Mouse (Mus musculus) adrenal gland, postnatal 25 days (tissue): ENCODE measurements around the gene Endog. TPM values are rescaled to one million over a fixed set of nuclear protein-coding genes. Genes with fewer than 3 reads are reported as not detected.
"Not testable (repeated sequence)": the region's sequence is repeated elsewhere in the genome, so short reads cannot be mapped to it uniquely, and the experiment has no call there.

Experiments used
- DNase-seq: peaks from one replicate; pipeline ENCODE4 v3.0.0; 2021; ENCODE audit warnings: mixed read lengths
- long read RNA-seq: library from polyadenylated mRNA; stranded (forward); transcript quantifications from one replicate; pipeline ENCODE4 v2.0.0, GENCODE M21; 2021
- total RNA-seq: library from RNA; stranded (reverse); gene quantifications from 2 replicates; pipeline ENCODE4 v1.2.3, GENCODE M21; 2021

Gene Endog
- 29.5 and 34.8 TPM in 2 replicates for total RNA-seq
- long read RNA-seq, transcript Endog-201 (3 exons, 1,063 nt): major isoform, 66 of 69 reads
- long read RNA-seq, partial matches to known transcripts: 0 of 69 reads
- long read RNA-seq, other reads (novel, unspliced or antisense): 3 of 69 reads

DNA sequence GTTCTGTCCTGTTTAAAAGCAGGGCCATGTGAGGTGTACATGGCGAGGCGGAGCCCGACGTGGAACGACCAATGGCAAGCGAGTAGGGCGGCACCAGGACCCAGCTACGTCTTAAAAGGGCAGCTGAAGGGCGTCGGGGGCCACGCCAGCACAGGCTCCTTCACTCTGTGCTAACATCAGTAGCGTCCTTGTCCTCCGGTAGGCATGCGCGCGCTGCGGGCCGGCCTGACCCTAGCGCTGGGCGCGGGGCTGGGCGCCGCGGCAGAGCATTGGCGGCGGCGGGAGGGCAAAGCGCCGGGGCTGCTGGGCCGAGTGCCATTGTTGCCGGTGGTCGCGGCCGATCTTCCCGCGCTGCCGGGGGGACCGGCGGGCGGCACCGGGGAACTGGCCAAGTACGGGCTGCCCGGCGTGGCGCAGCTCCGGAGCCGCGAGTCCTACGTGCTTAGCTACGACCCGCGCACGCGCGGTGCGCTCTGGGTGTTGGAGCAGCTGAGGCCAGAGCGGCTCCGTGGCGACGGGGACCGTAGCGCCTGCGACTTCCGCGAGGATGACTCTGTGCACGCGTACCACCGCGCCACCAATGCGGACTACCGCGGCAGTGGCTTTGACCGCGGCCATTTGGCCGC is at the start of gene Endog:
TSS of gene Endog (plus strand) at position 123 of the 626 bp plus-strand sequence.
- DNase-seq: peak; percentile 90

DNA sequence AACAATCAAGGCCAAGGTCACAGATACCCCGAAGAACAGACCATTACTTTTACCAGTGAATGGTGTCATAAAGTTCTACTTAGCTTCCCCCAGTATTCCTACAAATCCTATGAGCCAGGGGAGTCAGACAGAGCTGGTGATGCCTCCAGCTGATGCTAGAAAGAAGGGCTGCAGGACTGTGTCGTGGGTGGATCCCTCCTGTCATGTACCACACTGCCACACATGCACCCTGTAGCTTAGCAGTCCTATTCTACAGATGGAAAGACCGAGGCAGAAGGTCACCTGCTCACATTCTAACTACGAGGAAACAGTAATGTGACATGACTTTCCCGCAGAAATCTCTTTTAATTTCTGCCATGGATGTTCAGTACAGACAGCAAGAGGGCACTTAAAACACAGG is 48.5 kb upstream of the Endog start:
- DNase-seq: no peak

DNA sequence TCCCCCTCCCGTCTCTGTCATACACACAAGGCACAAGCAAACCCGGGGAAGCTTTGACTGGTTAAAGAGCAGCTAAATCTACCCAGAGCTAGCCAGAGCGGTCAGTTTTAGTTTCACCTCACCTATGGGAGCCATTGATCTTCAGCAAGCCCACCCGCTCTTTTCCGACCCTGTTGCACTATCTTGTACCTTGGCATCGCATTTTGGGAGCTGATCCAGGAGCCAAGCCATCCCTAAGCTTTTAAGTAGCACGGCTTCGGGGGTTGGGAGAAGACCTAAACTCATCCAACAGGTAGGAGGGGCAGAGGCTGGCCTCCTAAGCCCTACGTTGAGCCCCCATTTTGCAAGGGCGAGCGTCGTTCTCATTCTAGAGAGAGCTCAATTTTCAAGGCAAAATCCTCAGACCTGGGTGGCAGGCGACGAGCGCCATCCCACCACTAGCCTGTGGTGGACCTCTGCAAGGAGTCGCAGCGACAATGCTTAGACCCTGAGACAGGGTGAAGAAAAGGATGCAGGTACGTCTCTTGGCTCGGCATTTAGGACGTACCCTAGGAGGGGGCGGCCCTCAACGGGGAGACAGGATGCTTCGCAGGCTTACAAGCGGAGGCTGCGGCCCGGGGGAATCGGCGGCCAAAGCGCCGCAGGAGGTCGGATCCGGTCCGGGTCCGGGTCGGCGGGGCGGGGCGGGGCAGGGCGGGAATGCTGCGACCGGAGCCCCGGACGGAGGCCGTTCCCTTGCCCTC is 47.4 kb upstream of the Endog start:
- no peak for DNase-seq

DNA sequence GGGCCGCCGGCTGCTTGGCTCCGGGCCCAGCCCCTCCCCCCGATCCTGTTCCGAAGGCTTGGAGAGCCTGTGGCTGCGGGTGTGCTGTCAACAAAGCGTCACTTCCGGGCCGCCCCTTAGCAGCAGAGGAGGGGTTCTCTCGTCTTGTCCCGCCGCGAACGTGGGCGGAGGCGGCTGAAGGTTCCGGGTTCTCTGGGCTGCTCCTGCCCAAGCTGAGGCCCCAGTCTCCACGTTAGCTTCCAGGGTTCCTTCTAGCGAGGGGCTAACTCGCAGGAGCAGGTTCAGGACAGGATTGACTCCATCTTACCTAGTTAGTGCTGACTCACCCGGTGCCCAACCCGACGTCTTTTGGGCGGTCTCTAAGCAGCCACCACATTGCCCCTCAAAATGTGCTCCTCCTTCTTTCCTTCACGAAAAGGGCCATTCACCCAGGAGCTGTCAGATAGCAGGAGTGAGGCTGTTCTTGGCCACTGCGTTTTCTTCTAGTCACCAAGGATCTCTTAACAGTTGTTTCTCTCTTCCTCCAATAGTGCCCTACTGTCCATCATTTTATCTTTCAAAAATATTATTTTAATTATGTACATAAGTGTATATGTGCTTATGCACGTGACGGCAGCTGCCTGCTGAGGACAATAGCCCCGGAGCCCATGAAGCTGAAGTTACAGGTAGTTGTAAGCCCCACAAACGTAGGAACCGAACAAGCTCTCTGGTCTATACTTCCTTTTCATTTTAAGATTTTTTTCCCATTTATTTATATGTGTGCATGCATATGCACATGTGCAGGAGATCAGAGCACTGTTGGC is 46.6 kb upstream of the Endog start, which contains the start of gene Zer1:
TSS of gene Zer1 (minus strand) at position 114 of the 803 bp plus-strand sequence.
- peak; percentile 99 for DNase-seq

DNA sequence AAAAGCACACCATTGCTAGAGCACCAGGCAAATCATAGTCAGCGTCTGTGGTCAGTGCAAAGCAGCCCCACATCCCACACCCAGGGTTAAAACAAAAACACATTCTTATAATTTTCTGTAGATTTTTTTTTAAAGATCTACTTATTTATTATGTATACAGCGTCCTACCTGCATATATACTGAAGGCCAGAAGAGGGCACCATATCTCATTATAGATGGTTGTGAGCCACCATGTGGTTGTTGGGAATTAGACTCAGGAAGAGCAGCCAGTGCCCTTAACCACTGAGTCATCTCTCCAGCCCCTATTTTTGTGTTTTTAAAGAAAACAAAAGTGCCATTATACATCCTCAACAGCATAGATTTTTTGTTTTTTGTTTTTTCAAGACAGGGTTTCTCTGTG is 42.5 kb upstream of the Endog start:
- no peak for DNase-seq

DNA sequence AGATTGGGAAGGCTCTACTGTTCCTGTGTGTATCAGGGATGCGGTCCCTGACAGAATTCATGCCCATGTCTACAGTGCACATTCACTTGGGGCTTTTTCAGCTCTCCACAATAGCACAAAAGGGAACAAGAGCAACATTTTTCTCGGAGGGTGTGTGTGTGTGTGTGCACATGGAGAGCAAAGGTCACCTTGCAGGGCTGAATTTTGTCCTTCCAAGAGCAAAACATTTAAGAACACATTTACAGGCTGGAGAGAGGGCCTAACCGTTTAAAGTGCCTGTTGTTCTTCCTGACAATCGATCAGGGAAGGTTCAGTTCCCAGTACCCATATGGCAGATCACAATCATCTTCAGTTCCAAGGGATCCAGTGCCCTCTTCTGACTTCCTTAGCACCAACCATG is 41.1 kb upstream of the Endog start:
- DNase-seq: no peak

DNA sequence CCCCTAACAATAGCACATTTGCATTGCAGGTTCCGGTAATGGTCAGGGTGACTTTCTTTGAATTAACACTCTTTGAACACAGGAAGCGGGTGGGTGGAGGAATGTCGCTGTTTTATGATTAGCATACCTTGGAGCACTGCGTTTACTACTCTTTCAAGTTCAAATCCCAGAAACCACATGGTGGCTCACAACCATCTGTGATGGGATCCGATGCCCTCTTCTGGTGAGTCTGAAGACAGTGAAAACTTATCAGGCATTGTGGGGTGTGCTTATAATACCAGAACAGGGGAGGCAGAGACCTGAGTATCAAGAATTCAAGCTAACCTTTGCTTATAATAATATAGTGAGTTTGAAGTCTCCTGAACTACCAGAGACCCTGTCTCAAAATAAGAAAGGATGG is 40.1 kb upstream of the Endog start:
- not testable (repeated sequence) for DNase-seq

DNA sequence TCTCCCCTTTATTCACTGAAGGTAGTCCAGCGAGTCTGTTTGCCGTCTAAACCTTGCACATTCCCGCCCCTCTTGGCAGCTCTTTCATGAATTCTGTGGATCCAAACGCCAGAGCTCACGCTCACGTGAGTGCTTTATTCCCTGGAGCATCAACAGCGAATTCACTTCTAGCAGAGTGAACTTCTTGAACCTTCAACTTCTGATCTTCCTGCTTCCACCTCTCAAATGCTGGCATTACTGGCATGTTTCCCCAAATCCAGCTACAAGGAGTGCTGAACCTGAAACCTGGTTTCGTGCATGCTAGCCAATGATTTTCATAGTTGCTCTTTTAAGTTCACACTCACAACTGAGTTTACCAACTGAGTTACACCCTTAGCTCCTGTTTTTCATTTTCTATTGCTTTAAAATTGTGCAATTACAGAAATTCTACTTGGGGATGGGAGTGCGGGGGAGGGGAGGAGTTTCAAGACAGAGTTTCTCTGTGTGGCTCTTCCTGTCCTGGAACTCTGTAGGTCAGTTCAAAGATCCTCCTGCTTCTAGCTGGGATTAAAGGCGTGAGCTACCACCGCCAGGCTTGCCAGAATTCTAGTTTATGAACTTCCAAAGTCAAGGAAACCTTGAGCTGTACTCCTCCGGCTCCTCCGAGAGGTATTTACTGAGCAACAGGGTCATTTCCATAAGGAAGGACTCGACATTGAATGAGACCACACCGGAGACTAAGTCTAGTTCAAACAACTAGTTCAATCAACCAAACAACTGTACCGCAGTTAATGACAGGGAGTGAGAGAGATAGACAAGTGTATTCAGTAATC is 38.3 kb upstream of the Endog start:
- no peak for DNase-seq

DNA sequence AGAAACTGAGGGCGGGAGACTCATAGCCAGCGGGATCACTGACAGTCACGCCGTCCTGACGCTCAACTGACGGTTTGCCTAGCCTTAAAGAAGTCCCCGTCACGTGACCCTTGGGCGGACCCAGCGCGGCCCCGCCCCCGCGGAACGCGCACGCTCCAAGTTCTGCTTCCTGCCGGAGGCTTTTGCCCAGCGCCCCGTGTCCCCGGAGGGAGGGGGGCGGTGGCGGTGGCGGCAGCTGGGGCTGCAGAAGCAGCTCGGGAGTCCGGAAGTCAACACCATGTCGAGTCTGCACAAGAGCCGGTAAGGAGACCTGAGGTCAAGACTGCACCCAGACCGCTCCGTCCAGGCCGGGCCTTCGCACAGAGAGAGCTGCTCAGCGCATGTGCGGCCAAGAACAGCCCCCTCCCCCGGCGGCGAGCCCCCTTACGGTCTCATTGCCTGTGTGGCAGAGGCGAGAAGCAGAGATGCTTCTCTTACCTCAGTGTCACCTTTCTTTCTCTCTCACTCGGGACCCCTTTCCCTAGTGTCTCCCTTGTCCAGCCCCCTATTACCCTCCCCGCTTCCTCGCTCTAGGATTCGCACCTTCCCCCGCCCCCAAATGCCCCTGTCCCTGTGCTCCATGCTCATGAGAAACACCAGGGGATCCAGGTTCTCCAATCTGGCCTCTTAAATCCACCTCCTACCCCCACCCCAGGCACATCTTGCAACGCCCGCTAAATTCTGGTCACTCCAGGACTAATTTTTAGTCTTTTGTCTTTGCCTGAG is 37.5 kb upstream of the Endog start, which contains the start of gene Tbc1d13:
TSS of gene Tbc1d13 (plus strand) at position 134 of the 765 bp plus-strand sequence.
- peak; percentile 99 for DNase-seq

DNA sequence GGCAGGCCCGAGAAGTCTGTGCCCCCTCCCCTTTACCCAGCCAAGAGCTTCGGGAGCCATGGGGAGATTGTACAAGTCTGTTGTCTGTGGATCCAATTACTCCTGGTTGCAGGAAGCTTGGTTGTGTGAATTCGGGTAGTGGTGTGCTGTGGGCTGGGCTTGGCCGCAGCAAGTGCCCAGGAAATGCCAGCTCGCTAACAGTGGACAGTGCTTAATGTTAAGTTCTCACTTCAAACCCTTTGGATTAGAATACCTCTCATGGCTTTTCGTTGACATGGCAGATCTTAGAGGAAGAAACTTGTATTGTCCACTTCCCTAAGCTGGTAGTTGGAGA is 36.9 kb upstream of the Endog start:
- no peak for DNase-seq

DNA sequence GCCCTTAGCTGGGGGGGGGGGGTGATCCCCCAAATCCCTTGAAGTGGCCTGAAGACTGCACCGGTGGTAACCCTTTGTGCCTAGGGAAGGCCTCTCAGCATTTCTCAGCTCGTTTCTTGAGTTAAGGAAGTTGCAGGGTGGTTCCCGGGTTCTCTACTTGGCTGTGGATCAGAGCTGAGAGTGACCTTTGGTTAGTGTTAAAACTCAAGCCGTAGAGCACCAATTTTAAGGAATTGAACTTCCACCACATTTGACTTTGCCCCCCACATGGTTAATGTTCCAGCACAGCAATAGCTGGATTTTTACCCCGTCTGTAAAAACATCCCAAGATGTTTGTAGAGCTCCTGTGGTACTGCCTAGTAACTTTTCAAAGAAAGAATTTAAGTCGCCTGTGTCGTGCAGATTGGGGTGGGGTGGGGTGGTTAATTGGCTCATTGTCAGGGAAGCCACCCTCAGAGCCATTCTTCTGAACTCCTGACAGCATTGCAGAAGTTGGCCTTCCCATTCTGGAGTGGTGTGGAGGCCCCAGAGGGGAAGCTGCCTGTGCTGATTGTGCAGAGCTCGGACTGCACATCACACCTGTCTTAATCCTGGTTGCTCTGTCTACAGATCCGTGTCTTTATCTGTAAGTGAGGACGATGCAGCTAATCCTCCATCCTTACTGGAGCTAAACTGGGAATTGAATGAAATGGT is 36.2 kb upstream of the Endog start:
- no peak for DNase-seq

DNA sequence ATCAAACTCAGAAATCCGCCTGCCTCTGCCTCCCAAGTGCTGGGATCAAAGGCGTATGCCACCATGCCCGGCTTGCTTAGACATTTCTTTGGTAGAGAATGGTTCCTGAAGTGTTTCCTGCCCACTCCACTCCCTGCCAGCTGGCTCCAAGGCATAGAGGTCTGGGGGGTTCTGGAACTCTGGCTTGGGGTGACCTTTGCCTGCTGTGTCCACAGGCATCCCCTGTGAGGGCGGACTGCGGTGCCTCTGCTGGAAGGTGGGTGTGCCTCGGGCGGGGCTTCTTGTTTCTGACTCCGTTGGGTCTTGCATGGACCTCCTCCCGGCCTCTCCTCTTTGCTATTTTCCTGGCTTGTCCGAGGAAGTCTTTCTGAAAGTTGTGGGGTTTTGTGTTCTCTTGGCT is 34.8 kb upstream of the Endog start:
- DNase-seq: no peak

DNA sequence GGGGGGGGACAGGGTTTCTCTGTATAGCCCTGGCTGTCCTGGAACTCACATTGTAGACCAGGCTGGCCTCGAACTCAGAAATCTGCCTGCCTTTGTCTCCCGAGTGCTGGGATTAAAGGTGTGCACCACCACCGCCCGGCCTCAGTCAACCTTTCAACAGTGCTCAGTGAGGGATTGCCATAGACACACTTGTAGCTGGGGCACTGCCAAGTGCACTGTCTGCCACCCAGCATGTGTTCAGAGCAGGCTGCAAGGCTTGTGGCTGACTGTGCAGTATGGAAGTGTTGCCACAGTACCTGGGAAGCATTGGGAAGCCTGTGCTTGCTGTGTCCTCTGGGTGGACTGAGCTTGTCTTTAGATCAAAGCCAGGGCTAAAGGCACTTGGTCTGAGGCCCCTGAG is 31.3 kb upstream of the Endog start:
- not testable (repeated sequence) for DNase-seq

DNA sequence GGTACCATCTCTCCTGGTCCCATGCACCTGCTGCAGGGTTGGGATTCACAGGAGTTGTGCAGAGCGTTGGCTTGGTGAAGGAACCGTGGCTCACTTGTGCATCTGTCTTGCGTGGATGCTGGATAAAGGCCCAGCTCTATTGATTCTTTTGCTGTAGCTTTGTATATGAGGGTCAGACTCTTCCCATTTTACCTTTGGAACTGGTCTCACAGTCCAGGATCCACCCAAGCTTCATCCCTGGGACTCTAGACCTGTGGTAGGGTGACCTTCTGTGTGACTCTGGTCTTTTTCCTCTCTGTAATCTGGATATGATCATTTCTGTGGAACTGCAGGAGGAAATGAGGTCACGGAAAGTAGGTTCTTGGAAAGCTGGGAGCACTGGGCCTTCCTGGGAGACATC is 26.9 kb upstream of the Endog start:
- no peak for DNase-seq

DNA sequence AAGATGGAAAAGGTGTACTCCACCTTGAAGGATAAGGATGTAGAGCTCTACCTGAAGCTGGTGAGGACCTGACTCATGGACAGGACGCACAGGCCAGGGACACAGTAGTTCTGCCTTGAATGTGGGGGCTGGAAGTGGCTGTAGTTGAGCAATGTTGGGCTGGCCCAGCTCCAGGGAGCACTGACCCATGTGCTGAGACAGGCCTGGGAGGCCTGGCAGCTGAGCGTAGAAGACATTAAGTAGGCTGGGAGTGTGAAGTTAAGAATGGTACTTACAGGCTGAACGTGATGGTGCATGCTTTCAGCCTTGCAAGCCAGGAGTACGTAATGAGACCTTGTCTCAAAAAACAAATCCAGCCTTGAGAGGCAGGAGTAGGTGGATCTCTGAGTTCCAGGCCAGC is 23.8 kb upstream of the Endog start:
- DNase-seq: peak; percentile 83

DNA sequence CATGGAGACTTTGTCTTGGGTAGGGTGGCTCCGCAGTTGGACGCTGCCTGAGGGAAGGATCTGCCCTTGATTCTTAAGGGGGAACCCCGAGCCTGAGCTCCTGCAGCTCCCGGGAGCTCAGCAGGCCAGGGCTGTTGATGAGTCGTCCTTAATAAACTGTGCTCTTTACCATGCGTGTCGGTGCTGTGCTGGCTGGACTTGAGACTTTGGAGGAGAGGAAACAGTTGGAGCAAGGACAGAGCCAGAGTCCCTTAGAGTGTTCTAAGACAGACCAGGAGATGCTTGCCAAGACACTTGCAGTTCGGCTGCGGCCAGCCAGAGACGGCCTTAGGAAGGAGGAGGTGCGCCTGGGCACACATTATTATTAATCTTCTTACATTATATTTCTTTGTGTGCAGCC is 19.5 kb upstream of the Endog start:
- no peak for DNase-seq

DNA sequence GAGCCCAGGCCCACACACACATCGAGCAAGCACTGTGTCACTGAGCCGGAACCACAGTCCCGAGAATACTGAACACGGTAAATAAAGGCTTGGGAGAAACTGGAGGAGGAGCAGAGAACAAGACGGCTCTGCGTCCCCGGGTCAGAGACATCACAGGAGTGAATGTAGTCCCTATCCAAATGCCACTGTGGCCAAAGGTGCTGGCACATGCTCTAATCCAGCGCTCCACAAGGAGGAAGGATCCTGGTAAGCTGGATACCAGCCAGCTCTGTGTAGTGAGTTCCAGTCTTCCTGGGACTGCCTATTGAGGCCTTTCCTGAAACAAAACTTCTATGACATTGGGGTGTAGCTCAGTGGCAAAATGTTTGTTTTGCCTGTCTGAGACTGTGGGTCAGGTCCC is 18.7 kb upstream of the Endog start:
- DNase-seq: no peak

DNA sequence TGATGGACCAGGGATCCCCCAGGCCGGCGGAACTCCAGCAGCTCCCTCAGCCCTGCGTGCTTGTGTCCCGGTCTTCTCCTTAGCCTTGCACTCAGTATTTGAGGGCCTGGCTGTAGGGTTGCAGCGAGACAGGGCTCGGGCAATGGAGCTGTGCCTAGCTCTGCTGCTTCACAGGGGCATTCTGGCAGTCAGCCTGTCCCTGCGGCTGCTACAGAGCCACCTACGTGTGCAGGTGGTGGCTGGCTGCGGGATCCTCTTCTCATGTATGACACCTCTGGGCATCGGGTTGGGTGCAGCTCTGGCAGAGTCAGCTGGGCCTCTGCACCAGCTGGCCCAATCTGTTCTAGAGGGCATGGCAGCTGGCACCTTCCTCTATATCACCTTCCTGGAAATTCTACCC is 11.4 kb upstream of the Endog start:
- not testable (repeated sequence) for DNase-seq

DNA sequence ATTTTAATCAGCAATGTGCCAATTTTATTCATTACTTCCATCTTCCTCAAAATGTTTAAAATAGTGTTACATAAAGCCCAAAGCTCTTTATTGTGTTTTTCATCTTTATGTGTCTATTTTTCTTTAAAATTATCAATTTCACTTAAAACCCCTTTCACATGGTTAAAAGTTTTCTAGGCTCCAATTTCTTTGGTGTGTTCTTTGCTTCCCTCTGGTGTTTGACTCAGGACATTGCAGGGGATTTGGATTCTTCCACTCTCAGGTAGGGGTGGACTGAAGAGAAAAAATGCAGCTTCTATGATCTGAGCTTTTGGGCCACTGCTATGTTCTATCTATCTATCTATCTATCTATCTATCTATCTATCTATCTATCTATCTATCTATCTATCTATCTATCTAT is 9.5 kb upstream of the Endog start:
- DNase-seq: no peak

DNA sequence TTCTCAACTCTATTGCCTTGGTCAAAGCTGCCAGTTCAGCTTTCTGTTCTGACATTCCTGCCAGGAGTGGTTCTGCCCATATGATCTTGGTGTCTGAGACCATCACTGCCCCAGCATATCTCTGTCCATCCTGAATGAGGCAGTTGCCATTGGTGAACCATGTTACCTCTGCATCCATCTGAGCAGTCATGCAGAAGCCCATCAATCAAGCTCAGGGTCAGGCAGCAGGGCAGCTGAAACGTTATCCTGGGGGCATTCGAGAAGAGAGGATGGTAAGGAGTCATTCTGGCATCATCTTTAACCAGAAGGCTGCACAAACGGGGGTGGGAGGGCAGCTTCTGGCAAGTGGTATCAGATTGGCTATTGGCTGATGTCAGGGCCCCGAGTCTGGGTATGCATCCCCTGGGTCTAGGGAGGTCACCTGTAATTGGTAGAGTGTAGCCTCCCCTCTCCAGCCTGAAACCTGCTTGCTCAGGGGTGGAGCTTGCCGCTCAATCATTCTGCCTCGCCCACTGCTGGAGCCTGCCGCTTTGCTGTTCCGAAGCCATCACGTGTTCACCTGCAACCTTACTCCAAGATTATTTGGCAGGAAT is 6.9 kb upstream of the Endog start:
- DNase-seq: no peak
